Comparison of ENCODE assay signal across 9 mouse cellular contexts in genomic region chr13:69696333-69696991, GRCm38 (mm10). TPM values are rescaled to one million over a fixed set of nuclear protein-coding genes. Genes with fewer than 3 reads are reported as not detected.
A peak's percentile ranks its signal among the peaks of the same experiment; 100 is the strongest.
DNase-seq lines count a peak whose midpoint lies in the region; ATAC-seq and TF ChIP-seq lines count a peak whose summit lies in the region.
"Had no signal": no experiment of that assay in that cellular context is flagged by ENCODE, and none has a peak within 500 bp of the region (broad histone marks: within the 10 kb centered on the region; RNA-seq: fewer than 3 reads in every experiment).

No protein-coding gene starts in this region.

- H3K9me3 ChIP-seq in megakaryocyte, embryonic 14.5 days = no peaks in the 10 kb centered on the region; the same call in 1 of the 2 replicates
- H3K9me3 ChIP-seq in forebrain, postnatal 0 days (ENCODE audit: low read length) = no peaks in the 10 kb centered on the region
- H3K9me3 ChIP-seq in intestine, postnatal 0 days (ENCODE audit: control insufficient read depth) = no peaks in the 10 kb centered on the region
- H3K9me3 ChIP-seq in midbrain, postnatal 0 days (ENCODE audit: low read length) = no peaks in the 10 kb centered on the region

- no peak overlapping the region for H3K9ac ChIP-seq in forebrain, postnatal 0 days
- no peak overlapping the region for H3K9ac ChIP-seq in intestine, postnatal 0 days (ENCODE audit: low read depth, low read length)
- no peak overlapping the region for H3K9ac ChIP-seq in midbrain, postnatal 0 days (replicated peaks; ENCODE audit: low read length, poor library complexity, severe bottlenecking)

- no peak for ATAC-seq in megakaryocyte, adult 5-6 weeks (ENCODE audit: poor library complexity, severe bottlenecking)
- peak; percentile 91 for ATAC-seq in forebrain, postnatal 0 days
- no peak for ATAC-seq in intestine, postnatal 0 days
- ATAC-seq in midbrain, postnatal 0 days (ENCODE audit: low FRiP score) = peak; percentile 83

- H3K27me3 ChIP-seq in megakaryocyte, embryonic 14.5 days (replicated peaks) = peaks cover 5% of the 10 kb centered on the region
- H3K27me3 ChIP-seq in forebrain, postnatal 0 days (ENCODE audit: insufficient read depth, low read length) = no peaks in the 10 kb centered on the region
- no peaks in the 10 kb centered on the region for H3K27me3 ChIP-seq in intestine, postnatal 0 days (replicated peaks; ENCODE audit: control insufficient read depth, insufficient read depth, low read length)
- no peaks in the 10 kb centered on the region for H3K27me3 ChIP-seq in midbrain, postnatal 0 days (ENCODE audit: insufficient read depth, low read length)

- intact Hi-C loops in left cerebral cortex, postnatal 36 days (cut with DNase I) = loop anchor here (5.0 kb wide), 1 partner anchor 41 kb away; the partner anchor contains the start of gene Ube2ql1

- 0 out of 2 replicates have a peak overlapping the region, but pooled peaks have one; percentile 10 for H3K27ac ChIP-seq in forebrain, postnatal 0 days (ENCODE audit: low read depth, low read length)
- H3K27ac ChIP-seq in intestine, postnatal 0 days (ENCODE audit: low read depth, low read length) = no peak overlapping the region
- no peak overlapping the region for H3K27ac ChIP-seq in midbrain, postnatal 0 days (ENCODE audit: low read depth, low read length)

- peak overlapping the region; percentile 28 for H3K4me3 ChIP-seq in megakaryocyte, embryonic 14.5 days (replicated peaks)
- H3K4me3 ChIP-seq in forebrain, postnatal 0 days (ENCODE audit: low read depth, low read length) = no peak overlapping the region
- no peak overlapping the region for H3K4me3 ChIP-seq in intestine, postnatal 0 days (ENCODE audit: low read depth, low read length)
- H3K4me3 ChIP-seq in midbrain, postnatal 0 days (ENCODE audit: low read depth, low read length) = no peak overlapping the region
- H3K4me3 ChIP-seq: myocyte had no signal

- no peaks in the 10 kb centered on the region for H3K36me3 ChIP-seq in megakaryocyte, embryonic 14.5 days (replicated peaks; ENCODE audit: low read length)
- H3K36me3 ChIP-seq in forebrain, postnatal 0 days (ENCODE audit: insufficient read depth) = peaks cover 18% of the 10 kb centered on the region
- no peaks in the 10 kb centered on the region for H3K36me3 ChIP-seq in intestine, postnatal 0 days (ENCODE audit: control insufficient read depth, insufficient read depth)
- peaks cover 6% of the 10 kb centered on the region; the same call in 1 of the 2 replicates for H3K36me3 ChIP-seq in midbrain, postnatal 0 days (ENCODE audit: insufficient read depth, low read length)

- H3K4me2 ChIP-seq in forebrain, postnatal 0 days (ENCODE audit: low read depth) = peak overlapping the region; percentile 29
- H3K4me2 ChIP-seq in intestine, postnatal 0 days (replicated peaks; ENCODE audit: low read depth) = no peak overlapping the region
- H3K4me2 ChIP-seq in midbrain, postnatal 0 days (ENCODE audit: low read depth, low read length, poor library complexity, severe bottlenecking) = no peak overlapping the region

- WGBS in forebrain, postnatal 0 days = 26% methylated on average over 13 of the region's 13 CpGs
- WGBS in intestine, postnatal 0 days = 42% methylated on average over 13 of the region's 13 CpGs
- WGBS in midbrain, postnatal 0 days = 39% methylated on average over 13 of the region's 13 CpGs

- peak; percentile 93 for TF ChIP-seq CTCF in forebrain, postnatal 0 days (IDR thresholded peaks at IDR 0.05; ENCODE audit: low read depth)
- TF ChIP-seq CTCF in intestine, postnatal 0 days (IDR thresholded peaks at IDR 0.05; ENCODE audit: low read depth) = peak; percentile 78
- peak; percentile 92 for TF ChIP-seq CTCF in midbrain, postnatal 0 days (IDR thresholded peaks at IDR 0.05)

- no peaks in the 10 kb centered on the region for H3K4me1 ChIP-seq in megakaryocyte, embryonic 14.5 days
- H3K4me1 ChIP-seq in forebrain, postnatal 0 days (ENCODE audit: insufficient read depth) = no peaks in the 10 kb centered on the region
- H3K4me1 ChIP-seq in intestine, postnatal 0 days (replicated peaks; ENCODE audit: control insufficient read depth, insufficient read depth, low read length) = no peaks in the 10 kb centered on the region
- no peaks in the 10 kb centered on the region for H3K4me1 ChIP-seq in midbrain, postnatal 0 days (ENCODE audit: insufficient read depth, low read length)

- DNase-seq in cerebellum, adult 18-20 months = peak; percentile 89 to 91
- peak; percentile 87 for DNase-seq in forebrain, postnatal 0 days
- DNase-seq in left cerebral cortex, postnatal 36 days (ENCODE audit: low spot score in 2 of 2) = peak; percentile 76 to 78
- DNase-seq in midbrain, postnatal 0 days (ENCODE audit: low spot score) = peak; percentile 82
- DNase-seq in testis, postnatal 14 days (ENCODE audit: low spot score) = peak; percentile 46

RNA-seq across cellular contexts. Expression of gene Ube2ql1, which starts 43.2 kb away (rescaled TPM):
- not detected in 2 replicates for polyA plus RNA-seq in megakaryocyte, embryonic 14.5 days (2012; ENCODE audit: insufficient read depth, low replicate concordance)
- not detected in 2 replicates for total RNA-seq in megakaryocyte, adult 5-6 weeks (2015)
- not detected in 2 replicates for total RNA-seq in megakaryocyte, adult 5-6 weeks (2017)
- 120 and 129 TPM in 2 replicates for total RNA-seq in forebrain, postnatal 0 days (2014; rRNA removed)
- polyA plus RNA-seq in forebrain, postnatal 0 days (2015; fragmentation: Nextera tagmentation; extraction: Ambion mirVana) = 22.2 and 25.6 TPM in 2 replicates
- 0.10 and 0.16 TPM in 2 replicates for polyA plus RNA-seq in intestine, postnatal 0 days (2015; fragmentation: Nextera tagmentation; extraction: Ambion mirVana)
- total RNA-seq in left cerebral cortex, postnatal 36 days (2021) = 100 to 1,000 TPM; 209 to 239 TPM
- total RNA-seq in midbrain, postnatal 0 days (2014; rRNA removed) = 145 and 157 TPM in 2 replicates
- polyA plus RNA-seq in midbrain, postnatal 0 days (2015; fragmentation: Nextera tagmentation; extraction: Ambion mirVana) = 25.1 and 25.8 TPM in 2 replicates

Comparison
In these comparisons a context has a peak if more than half of its experiments do, and no peak if none do; other contexts are left out.
1. ATAC-seq: peak in forebrain, postnatal 0 days (single experiment) and midbrain, postnatal 0 days (single experiment); none in megakaryocyte, adult 5-6 weeks (single experiment) and intestine, postnatal 0 days (single experiment).
2. RNA of gene Ube2ql1, which starts 43.2 kb away (total RNA-seq): 209 to 239 TPM in left cerebral cortex, postnatal 36 days, 145 to 157 TPM in midbrain, postnatal 0 days and 120 to 129 TPM in forebrain, postnatal 0 days; not detected in megakaryocyte, adult 5-6 weeks; every median in the first group is over 100 times any median in the second.
3. Peak in every context shown above with its lines, with median percentiles within 50 percentile points of each other: DNase-seq and CTCF ChIP-seq.